Mouse (Mus musculus) spleen, adult 18-20 months (tissue): Measurements from ENCODE around the gene Tmem121.
A peak's percentile ranks its signal among the peaks of the same experiment; 100 is the strongest.

Experiments
- DNase-seq, 2 experiments: peaks; one replicate each; pipeline ENCODE4 v3.0.0; 2022; ENCODE audit warnings: mixed read lengths in 2 of 2

The Tmem121 gene

GRCm38 (mm10) chr12:113221289-113221688, 35.6 kb downstream of the Tmem121 start:
- peak; percentile 64 to 80 for DNase-seq

GRCm38 (mm10) chr12:113222121-113222636, 36.4 kb downstream of the Tmem121 start:
- DNase-seq: peak; percentile 89 to 98

DNA sequence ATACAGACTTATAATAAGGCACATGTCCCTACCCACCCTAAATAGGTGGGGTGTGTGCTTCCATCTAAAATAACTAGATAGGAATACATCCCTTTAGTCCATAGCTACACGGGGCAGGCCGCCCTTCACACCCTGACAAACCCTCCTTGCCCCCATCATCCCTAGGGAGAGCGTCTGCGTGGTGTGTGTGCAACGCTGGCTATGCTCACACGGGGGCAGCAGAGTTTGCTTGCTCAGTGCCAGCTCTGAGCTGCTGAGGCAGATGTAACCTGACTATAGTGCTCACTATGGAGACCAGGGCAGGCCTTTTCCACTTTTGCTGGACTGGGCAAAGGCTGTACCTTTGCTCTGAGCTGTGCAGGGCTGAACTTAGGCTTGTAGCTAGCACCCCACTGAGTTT, 37.0 kb downstream of the Tmem121 start:
- peak; percentile 83 to 89 for DNase-seq

DNA sequence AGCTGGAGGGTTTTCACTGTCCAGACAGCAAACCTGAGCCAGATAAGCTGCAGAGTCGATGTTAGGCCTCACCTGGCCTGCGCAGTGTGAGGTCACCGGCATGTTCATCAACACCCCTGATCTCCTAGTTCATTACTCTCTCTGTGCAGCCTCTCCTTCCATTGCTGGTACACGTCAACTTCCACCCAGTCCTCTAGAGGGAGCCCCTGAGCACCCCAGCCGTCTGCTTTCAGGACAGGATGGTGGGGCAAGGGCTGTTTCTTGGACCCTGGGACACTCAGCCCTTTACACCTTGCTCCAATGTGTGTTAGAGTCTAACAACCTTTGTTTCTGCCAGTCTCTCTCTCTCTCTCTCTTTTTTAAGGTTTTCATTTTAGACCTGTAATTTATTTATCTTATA, 38.5 kb downstream of the Tmem121 start:
- DNase-seq: peak; percentile 69 to 74

DNA sequence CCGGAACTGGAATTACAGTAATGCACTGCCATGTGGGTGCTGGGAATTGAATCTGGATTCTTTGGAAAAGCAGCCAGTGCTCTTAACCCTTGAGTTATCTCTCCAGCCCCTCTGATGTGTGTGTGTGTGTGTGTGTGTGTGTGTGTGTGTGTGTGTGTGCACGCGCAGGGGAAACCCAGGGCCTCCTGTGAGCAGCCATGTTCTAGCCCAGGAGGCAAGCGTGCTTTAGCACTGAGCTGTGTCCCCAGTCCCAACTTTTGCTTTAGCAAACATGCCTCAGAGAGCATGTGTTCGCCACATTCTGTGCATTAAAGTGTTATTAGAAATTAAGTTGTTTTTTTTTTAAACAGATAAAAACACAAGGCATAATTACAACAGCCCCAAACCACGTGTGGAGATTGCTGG, 39.0 kb downstream of the Tmem121 start:
- peak in 1 of 2 experiments; percentile 19 for DNase-seq

GRCm38 (mm10) chr12:113227970-113228593, 42.4 kb downstream of the Tmem121 start:
- DNase-seq: peak; percentile 71 to 81

DNA sequence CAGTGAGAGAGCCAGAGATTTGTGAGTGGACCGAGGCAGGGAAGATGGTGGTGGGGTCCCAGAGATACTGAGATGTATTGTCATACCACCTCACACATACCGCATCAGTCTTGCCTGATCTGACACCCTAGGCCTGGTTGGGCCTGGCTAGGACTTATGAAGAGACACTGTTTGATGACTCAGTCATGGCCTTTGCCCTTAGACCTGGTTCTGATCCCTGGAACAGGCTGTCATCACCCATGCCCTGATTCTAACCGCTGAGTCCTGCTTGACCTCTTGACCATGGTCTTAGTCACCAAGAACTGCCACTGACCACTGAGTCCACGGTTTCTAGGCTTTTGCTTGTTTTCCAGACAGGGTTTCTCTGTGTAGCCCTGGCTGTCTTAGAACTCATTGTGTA, 45.0 kb downstream of the Tmem121 start:
- peak in 1 of 2 experiments; percentile 13 for DNase-seq

GRCm38 (mm10) chr12:113231551-113232263, 46.0 kb downstream of the Tmem121 start:
- DNase-seq: peak in 1 of 2 experiments; percentile 30

DNA sequence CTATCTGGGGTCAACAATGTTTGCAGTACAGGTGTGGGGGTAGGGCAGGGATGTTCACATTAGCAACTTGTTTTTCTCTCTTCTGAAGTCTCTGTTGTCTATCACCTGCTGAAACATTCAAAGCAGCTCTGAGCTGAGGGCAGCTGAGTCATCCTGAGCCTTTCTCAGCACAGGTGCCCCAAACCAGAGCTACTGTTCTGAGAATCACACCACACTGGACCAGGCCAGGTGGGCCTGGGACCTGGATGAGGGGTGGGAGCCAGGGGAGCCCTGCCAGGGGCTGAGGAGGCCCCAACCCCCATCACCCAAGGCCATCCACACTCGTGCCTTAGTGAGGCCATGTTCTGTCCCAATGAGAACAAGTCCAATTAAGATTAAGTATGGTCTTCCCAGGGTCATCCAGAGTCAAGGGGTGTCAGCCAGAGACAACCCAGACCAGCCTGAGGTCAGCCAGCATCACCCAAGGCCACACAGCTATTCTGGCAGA, 46.6 kb downstream of the Tmem121 start:
- peak; percentile 20 to 32 for DNase-seq
